Mouse (Mus musculus) frontal cortex, adult (tissue): ENCODE data around the gene Rnf145.

Experiments
- ATAC-seq: cut with Nextera tagmentation; 2 replicates; pipeline ENCODE4 v1.9.2; 2017; ENCODE audit warnings: mild to moderate bottlenecking, moderate library complexity, mixed read lengths; ENCODE audit not compliant: low TSS enrichment

Rnf145 gene

GRCm38 (mm10) chr11:44509906-44510305, 8.9 kb upstream of the Rnf145 start:
- no peak for ATAC-seq

GRCm38 (mm10) chr11:44510371-44510770, 8.4 kb upstream of the Rnf145 start:
- ATAC-seq = no peak

GRCm38 (mm10) chr11:44512044-44513025, 6.4 kb upstream of the Rnf145 start:
- ATAC-seq = peak; percentile 81

DNA sequence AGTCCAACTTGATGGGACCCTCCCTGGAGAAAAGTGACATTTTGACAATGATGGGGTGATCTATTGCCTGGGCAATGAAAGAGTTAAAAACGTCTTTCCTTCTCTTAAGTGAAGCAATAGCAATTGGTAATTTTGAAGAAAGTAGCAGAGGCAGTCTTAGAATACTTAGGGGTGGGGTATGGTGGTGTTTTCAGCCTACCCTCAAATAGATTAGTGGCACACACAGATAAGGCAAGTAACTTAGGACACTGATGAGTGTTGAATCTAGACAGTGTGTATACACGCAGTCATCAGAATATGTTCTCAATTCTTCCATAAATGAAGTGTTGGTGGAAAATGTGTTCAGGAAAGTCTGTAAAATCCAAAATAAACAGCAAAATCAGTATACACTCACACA, 5.7 kb upstream of the Rnf145 start:
- no peak for ATAC-seq

DNA sequence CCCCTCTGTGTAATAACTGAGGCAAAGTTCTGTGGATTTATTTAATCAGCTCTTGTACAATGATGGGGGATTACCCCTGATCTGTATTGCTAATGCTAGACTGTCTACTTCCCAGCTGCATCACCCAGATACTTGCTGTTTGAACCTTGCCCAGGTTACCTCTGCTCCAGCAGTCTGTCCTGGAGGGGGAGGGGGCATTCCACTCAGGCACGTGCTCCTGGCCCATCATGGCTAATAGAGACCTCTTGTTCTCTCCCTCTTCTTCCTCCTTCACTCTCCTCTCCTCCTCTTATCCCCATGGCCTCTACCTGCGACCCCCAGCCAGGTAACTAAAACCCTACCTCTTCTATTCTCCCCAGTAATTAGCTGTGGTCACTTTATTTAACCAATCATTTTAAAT, 4.1 kb upstream of the Rnf145 start:
- ATAC-seq = no peak

DNA sequence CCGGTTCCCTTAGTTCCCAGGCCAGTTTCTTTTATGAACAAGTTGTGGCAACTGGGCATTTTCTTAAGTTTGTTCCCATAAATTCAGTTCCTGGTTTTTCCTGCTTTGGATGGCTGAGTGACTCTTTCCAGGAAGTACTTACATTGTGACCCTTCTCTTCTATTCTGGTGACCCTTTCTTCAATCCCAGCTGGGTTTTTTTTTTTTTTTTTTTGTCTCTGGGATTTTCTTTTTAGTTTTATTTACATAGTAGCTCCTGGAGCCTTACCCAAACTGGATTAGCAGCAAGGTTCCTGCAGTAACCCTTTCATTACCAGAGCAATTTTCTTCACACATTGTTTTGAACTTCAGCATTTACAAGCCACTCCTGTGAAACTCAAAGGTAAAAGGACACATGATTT, 2.4 kb upstream of the Rnf145 start:
- no peak for ATAC-seq

DNA sequence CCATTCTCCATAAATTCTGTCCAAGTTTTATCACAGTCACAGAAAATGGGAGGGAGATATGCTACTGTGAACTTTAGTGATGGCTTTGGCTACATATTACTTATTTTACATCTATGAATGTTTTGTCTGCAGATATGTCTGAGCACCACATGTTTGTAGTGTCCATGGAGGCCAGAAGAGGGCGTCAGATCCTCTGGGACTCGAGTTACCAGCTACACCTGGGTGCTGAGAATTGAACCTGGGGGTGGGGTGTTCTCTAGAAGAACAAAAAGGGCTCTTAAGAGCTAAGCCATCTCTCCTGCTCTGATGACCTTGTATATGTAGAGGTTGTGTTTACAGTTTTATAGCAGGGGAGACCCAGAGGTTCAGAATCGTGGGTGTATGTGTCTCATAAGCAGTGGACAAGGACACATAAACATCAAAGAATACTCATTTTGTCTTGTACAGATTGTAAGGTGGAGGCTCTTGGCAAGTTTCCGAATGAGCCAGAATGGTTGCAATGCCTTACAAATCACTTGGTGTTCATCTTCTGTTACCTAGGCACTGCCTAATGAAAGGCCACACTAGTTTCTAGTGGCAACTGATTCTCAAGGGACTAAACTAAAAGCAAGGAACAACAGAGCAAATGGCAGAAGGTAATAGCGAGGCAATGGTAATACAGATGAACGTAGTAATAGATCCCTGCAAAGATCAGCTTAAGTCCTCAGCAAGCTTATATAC, 1.0 kb upstream of the Rnf145 start:
- ATAC-seq = no peak

GRCm38 (mm10) chr11:44519096-44519949, 559 bp downstream of the Rnf145 start:
- ATAC-seq = peak; percentile 6; the same call in 1 of the 2 replicates

GRCm38 (mm10) chr11:44519950-44520761, 1.4 kb downstream of the Rnf145 start:
- ATAC-seq = peak; percentile 66

DNA sequence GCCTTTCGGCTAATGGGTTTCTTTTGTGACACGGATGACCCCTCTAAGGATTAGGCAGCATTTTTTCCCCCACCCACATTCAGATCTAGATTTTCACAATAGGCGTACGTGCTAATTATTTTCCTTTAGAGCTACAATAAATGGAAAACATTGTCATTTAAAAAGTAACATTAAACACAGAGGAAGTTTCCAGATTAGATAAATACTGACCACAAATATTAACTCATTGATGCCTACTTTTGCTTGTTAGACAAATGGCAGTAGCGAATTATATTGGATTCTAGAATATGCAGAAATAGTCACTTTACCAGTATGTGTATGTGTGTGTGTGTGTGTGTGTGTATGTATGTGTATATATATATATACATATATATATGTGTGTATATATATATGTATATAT, 3.8 kb downstream of the Rnf145 start:
- no peak for ATAC-seq

DNA sequence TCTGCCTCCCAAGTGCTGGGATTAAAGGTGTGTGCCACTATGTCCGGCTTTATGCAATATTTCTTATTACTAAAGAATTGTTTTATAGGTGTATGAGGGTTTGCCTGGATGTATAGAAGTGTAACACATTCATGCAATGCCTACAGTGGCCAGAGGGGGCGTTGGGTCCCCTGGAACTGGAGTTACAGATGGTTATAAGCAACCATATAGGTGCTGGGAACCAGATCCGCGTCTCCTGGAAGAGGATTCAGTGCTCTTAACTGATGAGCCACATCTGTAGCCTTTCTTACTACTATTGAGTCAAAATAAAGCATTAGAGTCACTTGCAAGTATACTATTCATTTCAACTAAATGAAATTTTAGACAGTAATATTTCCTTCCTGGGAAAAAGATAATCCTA, 7.0 kb downstream of the Rnf145 start:
- no peak for ATAC-seq

- ATAC-seq = no peak
Observed at GRCm38 (mm10) chr11:44526654-44527263, 8.0 kb downstream of the Rnf145 start.

DNA sequence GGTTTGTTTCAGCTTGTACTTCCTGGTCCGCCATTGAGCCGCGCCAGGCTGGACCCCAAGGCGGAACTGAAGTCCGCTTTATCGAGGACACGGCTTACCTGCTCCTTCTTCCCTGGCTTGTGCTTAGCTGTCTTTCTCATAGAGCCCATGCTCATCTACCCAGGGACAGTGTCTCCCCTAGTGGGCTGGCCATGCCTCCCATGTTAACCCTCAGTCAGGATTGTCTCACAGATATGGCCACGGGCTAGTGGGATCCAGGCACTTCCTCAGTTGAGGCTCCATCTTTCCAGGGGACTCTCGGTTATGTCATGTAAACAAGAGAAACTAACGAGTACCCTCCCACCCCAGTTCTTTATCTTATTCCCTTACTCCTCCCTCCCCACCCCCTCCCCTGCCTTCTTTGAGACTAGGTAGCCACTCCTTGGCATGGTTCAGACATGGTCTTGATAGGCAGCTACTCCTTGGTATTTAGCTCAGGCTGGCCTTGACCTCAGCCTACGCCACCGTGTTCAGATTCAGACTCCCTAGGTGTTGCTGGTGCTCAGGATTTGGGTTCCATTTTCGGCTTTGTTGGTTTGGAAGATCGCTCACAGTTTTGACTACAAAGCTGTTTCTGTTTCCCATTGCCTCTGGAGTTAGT, 9.9 kb downstream of the Rnf145 start:
- no peak for ATAC-seq

GRCm38 (mm10) chr11:44529200-44529599, 10.4 kb downstream of the Rnf145 start:
- ATAC-seq = no peak

GRCm38 (mm10) chr11:44529716-44530115, 11.0 kb downstream of the Rnf145 start:
- ATAC-seq = no peak

DNA sequence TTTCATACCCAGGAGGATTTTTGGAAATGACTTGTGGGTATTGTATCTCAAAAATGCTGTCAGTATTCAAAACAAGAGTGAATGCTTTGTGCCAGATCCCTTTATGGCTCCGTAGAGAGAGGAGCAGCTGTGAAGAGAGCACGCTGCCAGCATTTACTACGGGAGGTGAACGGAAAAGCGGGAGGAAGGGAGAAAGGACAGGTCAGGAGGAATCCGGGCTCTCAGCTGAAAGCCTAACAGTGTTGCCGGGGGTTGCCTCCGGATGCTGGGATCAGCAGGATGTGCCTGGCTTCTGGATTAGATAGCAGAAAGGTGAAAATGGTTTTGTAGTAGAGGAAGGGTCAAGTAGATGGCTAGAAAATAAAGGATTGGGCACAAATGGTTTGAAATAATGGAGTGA, 11.6 kb downstream of the Rnf145 start:
- ATAC-seq = no peak

DNA sequence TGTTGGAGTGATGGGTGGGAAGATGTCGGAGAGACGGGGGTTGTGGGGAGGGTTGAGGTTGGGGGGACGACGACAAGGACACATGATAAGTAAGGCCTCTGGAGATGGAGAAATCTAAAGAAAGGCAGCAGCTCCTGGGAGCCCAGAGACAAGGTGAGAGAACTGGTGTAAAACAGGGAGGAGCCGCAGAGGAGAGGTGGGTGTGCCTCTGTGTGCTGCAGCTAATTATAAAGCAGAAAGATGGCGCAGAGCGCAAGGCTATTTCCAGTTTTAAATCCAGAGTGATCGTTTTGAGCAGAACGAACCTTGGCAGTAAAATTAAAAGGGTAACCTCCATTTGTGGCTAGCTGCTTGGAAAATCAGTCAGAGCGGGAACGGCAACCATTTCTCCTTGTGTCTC, 12.1 kb downstream of the Rnf145 start:
- ATAC-seq = peak; percentile 83

GRCm38 (mm10) chr11:44531617-44532016, 12.9 kb downstream of the Rnf145 start:
- no peak for ATAC-seq

DNA sequence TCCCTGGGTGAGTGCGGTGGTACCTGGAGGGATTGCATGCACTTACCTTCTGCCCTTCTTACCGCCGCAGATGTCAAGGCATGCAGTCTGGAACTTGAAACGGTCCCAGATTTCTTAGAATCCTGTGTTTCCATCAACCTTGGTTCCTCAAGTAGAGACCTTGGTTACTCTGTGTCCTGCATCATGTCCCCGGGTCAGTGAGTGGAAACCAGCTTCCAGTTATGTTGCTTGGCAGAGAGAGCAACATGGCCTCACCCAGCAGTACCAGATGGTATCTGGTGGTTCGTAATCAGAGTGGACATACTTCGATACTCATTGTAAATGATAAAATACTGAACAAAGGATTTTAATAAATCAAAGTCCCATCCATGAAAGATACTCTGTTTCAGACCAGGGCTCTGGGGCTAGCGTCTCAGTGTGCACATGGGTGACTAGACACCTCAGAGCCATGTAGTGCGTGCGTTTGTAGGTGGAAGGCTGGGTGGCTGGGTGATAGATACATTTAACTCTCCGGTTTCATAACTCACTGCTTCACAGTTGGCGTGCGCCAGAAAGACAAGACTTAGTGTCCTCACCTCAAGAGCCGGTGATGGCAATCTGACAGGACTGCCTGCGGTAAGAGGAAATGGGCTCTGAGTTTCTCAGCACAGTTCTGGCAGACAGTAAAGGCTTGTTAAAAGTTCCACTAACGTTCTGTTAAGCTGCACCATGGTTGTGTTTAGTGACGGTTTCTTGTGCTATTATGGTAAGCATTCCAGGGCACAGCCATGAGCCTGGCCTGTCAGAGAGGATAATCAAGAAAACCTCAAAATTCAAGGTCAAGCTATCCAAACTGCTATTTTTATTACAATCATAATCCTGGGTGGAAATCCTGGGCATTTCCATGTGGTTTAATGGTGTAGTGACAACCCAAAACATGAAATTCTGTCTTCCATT, 14.3 kb downstream of the Rnf145 start:
- ATAC-seq = peak; percentile 15; the same call in 1 of the 2 replicates
